Mouse (Mus musculus) splenic B cell, adult 2 months (primary cell): ENCODE results near the gene Mif4gd.
A peak's percentile ranks its signal among the peaks of the same experiment; 100 is the strongest.
"Not testable (repeated sequence)": the region's sequence is repeated elsewhere in the genome, so short reads cannot be mapped to it uniquely, and the experiment has no call there.

Experiments
- DNase-seq: peaks from one replicate; pipeline ENCODE4 v3.0.0-alpha.2; 2011; ENCODE audit warnings: low read depth, low spot score
- H3K27me3 ChIP-seq: 2 replicates; pipeline ENCODE4 v1.6.1; 2012; ENCODE audit warnings: mild to moderate bottlenecking, low read length, moderate library complexity, mixed read lengths; ENCODE audit not compliant: control insufficient read depth, poor library complexity, insufficient read depth, severe bottlenecking
- H3K36me3 ChIP-seq: 2 replicates; pipeline ENCODE4 v1.6.1; 2012; ENCODE audit warnings: mild to moderate bottlenecking, low read length, moderate library complexity, mixed read lengths; ENCODE audit not compliant: control insufficient read depth, poor library complexity, insufficient read depth, severe bottlenecking

Mif4gd gene

DNA sequence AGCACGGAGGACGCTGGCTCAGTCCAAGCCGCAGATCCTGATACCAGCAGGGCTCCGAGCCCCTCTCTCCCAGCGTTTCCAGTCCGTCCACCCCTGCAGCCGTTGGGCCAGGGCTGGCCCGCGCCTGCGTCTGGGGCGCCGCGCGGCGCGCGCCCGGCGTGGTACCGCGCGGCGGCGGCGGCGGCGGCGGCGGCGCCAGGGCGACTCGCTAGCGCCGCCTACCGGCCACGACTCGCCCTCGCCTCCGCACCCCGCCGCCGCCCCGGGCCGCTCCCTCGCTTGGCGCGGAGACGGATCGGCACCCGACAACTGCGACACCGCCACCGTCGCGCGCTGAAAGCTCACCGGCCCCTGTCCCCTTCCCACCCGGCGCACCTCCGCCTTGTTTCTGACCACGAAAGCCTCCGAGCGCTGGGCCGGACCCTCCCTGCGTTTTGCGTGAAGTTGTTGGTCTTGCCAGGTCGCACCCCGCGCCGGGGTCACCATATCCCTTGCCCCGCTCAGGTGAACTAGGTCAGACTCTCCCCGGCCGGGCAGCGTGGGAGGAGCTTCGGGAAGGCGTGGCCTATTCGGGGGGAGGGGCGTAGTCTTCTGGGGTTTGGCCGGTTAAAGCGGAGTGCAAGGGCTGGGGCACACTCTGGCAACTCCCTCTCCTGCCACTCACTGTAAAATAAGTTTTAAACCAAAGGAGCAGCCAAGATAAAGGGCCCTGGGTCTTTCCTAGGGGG is at the start of gene Mif4gd:
Gene Mif4gd (minus strand): TSS at position 560 of the 728 bp plus-strand sequence.
- DNase-seq, result peak; percentile 96
- H3K36me3 ChIP-seq, result peaks cover 9% of the 10 kb centered on the region
- H3K27me3 ChIP-seq, result no peaks in the 10 kb centered on the region

DNA sequence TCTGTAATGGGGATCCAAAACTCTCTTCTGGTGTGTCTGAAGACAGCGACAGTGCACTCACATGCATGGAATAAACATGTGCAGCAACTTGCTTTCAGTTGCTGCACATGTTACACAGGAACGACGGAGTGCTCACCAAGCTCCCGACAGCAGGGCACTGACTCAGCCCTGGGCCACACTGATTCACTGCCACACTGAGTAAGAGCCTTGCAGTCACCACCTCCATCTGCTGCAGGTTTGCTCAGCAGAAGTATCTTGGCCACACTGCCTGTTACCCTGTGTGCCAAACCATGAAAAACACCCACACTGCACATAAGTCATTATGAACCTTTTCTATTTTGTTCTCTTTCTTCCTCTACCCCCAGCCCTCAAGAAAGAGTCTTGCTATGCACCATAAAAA is 47.6 kb upstream of the Mif4gd start:
- no peak for DNase-seq
- H3K36me3 ChIP-seq, result peaks cover 2% of the 10 kb centered on the region
- H3K27me3 ChIP-seq, result no peaks in the 10 kb centered on the region

DNA sequence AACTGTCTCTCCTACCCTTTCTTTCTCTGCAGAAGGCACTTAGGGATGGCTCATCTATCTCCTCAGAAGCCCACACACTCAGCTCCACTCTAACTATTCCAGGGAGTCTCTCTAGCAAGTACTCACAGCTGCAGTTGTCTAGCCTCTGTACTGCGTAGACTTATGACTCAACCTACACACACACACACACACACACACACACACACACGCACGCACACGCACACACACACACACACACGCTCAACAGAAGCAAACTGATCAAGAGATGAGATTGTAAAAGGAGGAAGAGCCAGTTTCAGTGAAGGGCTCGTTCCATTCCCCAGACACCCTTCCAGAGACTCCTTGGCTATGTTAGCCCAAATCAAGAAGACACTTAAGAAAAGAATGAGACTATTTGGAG is 45.8 kb upstream of the Mif4gd start:
- H3K36me3 ChIP-seq, result peaks cover 2% of the 10 kb centered on the region
- no peak for DNase-seq

DNA sequence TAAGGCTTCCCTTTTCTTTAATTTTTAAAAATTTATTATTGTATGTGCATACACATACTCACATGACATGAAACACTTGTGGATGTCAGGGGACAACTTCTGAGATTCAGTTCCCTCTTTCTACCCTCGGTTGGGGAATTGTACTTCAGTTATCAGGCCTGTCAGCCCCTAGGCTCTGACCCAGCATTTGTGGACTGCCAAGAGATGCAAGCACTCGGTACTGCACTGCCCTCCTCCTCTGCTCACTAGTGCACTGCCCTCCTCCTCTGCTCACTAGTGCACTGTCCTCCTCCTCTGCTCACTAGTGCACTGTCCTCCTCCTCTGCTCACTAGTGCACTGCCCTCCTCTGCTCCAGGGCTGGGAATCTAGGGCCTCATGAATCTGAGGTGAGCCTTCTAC is 41.4 kb upstream of the Mif4gd start:
- Histone ChIP-seq H3K27me3 (no peaks in the 10 kb centered on the region), H3K36me3 (peaks cover 13% of the 10 kb centered on the region)
- peak; percentile 83 for DNase-seq

More for the DNA sequence above, 45.8 kb upstream of the Mif4gd start:
- H3K27me3 ChIP-seq, result no peaks in the 10 kb centered on the region

DNA sequence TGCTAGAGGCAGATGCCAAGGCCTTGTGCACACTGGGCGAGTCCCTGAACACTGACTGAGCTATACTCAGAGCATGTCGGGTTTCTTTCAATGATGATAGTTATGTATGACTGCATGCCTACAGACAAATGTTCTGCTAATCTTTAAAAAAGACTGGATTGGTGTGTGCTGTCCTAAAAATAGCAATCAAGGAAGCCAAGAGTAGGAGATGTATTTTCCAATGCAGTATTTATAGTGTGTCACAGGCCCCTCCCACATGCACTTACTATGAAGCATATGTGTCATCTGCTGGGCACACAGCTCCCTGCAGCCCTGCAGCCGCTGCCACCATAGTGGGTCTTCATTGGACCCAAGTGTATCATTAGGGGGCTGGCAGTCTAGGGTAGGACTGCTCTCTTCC is 40.4 kb upstream of the Mif4gd start:
- H3K36me3 ChIP-seq, result peaks cover 14% of the 10 kb centered on the region
- H3K27me3 ChIP-seq, result no peaks in the 10 kb centered on the region
- no peak for DNase-seq

DNA sequence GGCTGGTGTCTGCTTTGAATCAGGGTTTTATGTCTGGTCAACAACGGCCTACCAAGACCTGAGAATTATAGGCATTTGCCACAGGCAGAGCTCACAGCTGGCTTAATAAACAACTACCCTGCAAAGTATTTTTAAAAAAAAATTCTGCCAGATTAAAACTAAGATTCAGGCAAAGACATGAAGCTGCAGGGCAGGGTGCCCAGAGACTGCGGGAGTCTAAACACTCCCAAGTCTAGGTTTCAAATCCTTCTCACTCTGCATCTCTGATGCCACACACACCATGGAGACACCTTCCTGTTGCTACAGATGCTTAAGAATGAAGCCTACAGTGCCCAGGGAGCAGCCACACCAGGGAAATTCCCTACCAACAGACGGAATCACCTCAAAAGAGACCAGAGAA is 38.9 kb upstream of the Mif4gd start:
- DNase-seq, result no peak
- no peaks in the 10 kb centered on the region for H3K27me3 ChIP-seq
- peaks cover 12% of the 10 kb centered on the region for H3K36me3 ChIP-seq

DNA sequence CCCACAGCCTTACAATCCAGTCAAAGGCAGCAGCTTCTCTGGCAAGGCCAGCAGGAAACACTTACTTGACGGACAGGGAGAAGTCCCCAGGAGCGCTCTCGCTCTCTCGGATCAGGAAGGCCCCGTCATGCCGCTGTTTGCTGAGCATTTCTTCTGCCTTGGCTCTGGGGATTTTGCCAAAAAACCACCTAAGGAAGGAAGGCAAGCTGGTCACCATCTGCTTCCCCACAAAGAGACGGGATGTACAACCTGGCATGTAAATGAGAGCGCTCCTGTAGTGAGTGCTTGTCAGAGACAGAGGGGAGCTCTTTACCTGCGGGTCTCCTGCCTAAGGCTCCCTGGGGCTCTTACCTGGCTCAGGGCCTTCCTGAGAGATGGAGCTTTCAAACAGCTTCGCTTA is 36.9 kb upstream of the Mif4gd start:
- DNase-seq, result no peak
- Histone ChIP-seq H3K36me3 (peaks cover 16% of the 10 kb centered on the region), H3K27me3 (no peaks in the 10 kb centered on the region)

DNA sequence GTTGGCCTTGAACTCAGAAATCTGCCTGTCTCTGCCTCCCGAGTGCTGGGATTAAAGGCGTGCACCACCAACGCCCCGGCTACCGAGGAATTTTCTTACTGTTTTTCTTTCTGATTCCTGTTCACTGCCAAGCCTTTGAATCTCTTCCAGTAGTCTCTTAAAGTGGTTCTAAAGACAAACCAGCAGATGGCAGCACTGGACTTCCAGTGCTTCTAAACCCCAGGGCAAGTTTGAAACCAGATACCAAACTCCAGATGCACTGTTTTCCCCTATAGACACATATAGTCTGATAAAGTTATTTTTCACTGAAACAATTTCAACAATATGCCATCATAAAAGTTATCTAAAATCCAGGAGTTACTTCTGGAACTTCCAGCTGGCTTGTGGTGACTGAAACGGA is 34.7 kb upstream of the Mif4gd start:
- Histone ChIP-seq H3K36me3 (peaks cover 14% of the 10 kb centered on the region), H3K27me3 (no peaks in the 10 kb centered on the region)
- DNase-seq, result peak; percentile 89

DNA sequence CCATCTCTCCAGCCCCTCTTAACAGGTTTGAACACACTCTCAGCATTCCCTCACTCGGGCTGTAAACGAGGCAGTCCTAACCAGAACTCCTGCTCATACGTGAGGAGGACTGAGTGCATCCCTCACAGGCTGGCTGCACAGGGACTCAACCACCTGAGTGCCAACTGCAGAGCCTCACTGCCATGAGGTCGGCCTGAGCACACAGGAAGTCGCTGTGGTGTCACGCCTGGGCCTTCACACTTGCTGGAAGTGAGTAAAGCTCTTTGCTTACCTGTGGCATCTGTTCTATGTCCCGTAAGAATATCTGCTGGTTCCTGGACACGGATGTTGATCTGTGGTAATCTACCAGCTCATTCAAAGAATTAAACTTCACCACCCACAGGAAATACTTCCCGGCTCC is 33.7 kb upstream of the Mif4gd start:
- Histone ChIP-seq H3K27me3 (no peaks in the 10 kb centered on the region), H3K36me3 (peaks cover 12% of the 10 kb centered on the region)
- DNase-seq, result peak; percentile 71

DNA sequence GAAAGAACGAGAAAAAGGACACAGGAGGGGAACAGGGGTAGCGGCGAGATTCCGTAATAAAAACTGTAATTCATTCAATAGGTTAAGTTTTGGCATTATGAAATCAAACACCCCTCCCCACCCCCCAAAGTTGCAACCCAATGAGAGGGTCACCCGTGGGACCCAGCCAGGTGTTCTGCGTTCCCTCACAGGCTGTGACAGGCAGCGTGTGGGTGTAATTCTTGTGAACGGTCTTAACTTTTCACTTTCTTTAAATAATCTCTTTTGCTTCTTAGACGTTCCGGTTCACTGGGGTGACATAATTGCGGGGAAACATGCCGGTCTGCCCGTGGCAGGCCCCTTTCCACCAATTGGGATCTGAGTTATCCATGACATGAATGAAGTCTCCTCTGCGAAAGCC is 32.7 kb upstream of the Mif4gd start:
- H3K27me3 ChIP-seq, result not testable (repeated sequence)
- peak; percentile 43 for DNase-seq
- peaks cover 13% of the 10 kb centered on the region for H3K36me3 ChIP-seq

DNA sequence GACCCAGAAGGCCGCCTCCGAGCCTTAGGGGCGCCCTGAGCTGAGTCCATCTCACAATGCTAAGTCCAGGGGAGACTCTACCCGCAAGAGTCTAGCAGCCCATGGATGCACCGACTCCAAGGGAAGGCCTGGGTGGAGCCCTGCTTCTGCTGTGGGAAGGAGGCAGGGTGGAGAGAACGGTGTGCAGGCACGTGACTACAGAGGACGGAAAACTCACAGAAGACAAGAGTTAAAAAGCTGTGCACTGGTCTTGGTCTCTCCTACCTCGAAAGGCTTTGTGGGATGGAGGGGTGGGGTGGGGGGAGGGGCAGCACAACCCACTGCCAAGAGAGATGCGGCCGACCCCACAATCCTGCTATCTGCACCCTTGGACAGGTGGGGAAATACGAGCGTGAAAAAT is 31.5 kb upstream of the Mif4gd start:
- DNase-seq, result no peak
- H3K27me3 ChIP-seq, result peaks cover 1% of the 10 kb centered on the region; the same call in 1 of the 2 replicates
- H3K36me3 ChIP-seq, result peaks cover 8% of the 10 kb centered on the region

DNA sequence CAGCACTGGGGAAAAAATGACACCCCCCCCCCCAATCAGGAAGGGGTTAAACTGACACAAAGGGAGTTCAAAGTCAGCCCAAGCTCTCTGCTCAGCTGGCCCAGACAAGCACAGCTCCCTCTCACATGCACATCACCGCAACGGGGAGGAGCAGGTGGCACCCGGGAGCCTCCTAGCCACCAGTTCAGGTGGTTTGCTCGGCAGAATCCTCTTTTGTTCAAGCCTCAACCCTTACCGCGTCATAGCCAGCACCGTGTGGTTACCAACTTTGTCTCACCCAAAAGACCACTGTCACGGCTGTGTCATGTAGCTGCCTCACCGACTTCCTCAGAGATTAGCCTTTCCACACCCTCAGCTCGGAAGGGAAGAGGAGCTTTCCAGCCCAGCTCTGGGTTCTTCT is 30.5 kb upstream of the Mif4gd start:
- peaks cover 1% of the 10 kb centered on the region; the same call in 1 of the 2 replicates for H3K27me3 ChIP-seq
- H3K36me3 ChIP-seq, result peaks cover 6% of the 10 kb centered on the region
- peak; percentile 56 for DNase-seq

DNA sequence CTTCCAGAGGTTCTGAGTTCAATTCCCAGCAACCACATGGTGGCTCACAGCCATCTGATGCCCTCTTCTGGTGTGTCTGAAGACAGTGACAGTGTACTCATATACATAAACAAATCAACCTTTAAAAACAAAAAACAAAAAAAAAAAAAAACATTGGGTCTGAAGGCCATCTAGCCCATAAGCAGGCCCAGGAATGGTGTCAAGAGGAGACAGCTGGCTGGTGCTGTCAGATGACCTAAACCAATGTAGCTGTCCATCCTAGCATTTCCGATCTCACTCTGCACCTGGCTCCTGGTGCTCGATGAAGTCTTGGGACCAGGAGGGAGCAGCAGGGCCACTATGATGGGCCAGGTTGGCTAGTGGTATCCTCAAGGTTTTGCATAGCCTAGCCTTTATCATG is 29.9 kb upstream of the Mif4gd start:
- peaks cover 1% of the 10 kb centered on the region; the same call in 1 of the 2 replicates for H3K27me3 ChIP-seq
- no peak for DNase-seq
- H3K36me3 ChIP-seq, result peaks cover 6% of the 10 kb centered on the region

DNA sequence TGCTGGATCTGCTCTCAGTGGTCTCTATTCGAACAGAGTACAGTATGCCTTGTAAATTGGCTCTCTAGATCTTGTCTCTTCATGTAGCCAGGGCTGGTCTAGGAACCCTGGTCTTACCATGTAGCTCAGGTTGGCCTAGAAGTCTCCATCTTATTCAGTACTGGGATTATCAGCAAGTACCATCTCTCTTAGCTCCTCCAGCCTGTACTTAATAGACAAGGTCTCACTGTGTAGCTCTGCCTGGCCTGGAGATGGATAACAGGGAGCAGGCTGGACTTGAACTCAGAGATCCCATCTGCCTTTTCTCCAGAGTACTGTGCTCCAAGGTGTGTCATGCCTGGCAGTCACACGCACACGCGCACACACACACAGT is 28.9 kb upstream of the Mif4gd start:
- Histone ChIP-seq H3K36me3 (peaks cover 6% of the 10 kb centered on the region), H3K27me3 (peaks cover 1% of the 10 kb centered on the region; the same call in 1 of the 2 replicates)
- no peak for DNase-seq

DNA sequence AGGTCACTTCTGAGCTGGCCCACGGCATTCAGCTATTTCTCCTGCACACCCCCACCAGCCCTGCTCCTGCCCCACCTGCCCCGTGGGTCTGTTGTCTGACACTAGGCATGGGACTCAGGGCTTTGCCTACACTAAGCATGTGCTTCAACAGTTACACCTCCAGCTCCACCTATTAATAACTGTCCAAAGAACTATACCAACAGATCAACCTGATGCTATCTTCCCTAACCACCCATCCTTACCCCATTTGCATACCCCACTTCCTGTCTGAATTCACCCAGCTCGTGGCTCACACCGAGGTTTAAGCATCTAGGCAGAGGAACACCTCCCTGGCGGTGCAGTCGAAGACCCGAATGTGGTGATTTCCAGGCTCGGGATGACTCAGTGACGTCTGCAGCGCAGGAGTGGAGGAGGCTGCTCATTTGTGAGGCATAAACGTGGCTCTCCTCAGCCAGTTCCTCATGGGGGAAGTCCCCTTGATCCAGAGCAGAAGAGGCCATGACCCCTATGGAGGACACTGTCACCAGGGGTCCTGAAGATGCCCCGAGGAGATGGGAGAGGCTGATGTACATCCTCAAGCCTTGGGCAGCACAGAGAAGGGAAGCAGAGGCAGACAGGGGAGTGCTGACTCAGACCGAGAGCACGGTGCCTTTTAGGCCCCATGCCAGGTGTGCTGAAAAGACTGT is 28.4 kb upstream of the Mif4gd start:
- peaks cover 4% of the 10 kb centered on the region for H3K36me3 ChIP-seq
- peak; percentile 96 for DNase-seq

More for the DNA sequence above, 28.4 kb upstream of the Mif4gd start:
- H3K27me3 ChIP-seq, result peaks cover 1% of the 10 kb centered on the region; the same call in 1 of the 2 replicates
